Mouse (Mus musculus) yolk sac, embryonic 10.5 days (tissue): ENCODE results near the gene Ogfod3.

Source experiments
- DNase-seq: peaks from one replicate; pipeline ENCODE4 v3.0.0-alpha.2; 2017; ENCODE audit warnings: low spot score

Ogfod3 gene

DNA sequence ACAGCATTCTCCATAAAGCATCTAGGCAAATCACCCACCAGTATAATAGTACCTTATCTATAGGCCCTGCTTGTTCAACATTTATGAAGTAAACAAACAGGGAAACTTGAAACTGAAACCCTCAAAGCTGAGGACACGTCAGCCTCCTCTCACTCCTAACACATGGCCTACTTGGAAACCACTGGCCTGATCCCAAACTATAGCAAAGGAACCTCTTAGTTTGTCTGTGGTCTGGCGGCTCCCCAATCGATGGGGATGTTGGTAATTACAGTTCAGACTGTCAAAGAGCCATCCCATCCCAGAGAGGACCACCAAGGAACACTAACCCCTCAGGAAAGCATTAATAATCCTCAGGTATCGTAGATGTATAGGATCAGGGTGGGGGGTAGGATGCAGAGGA is 4.7 kb downstream of the Ogfod3 start:
- no peak for DNase-seq

- DNase-seq, result no peak
These were observed 5.9 kb downstream of the Ogfod3 start for GRCm38 (mm10) chr11:121198622-121199021.

- DNase-seq, result no peak
These were observed 11.1 kb downstream of the Ogfod3 start for GRCm38 (mm10) chr11:121193415-121193814.

DNA sequence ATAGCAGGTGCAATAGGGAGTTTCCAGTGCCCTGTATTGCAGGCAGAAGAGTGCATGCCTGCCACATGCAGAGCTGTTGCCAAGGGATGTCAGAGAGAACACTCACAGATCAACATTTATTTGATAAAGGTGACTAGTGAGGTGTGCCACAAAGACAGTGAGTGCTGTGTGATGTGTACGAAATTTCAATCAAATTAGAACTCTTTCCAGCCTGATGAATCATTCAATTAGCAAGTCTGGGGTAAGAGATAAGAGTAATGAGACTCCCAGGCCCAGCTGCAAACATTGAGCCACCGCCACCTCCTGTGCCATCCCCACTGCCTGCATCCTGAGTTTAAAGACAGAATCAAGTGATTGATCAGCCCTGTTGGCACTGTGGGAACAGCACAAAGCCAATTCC is 11.8 kb downstream of the Ogfod3 start:
- DNase-seq, result no peak

GRCm38 (mm10) chr11:121189681-121190080 is 14.8 kb downstream of the Ogfod3 start:
- no peak for DNase-seq

GRCm38 (mm10) chr11:121176285-121177270 is 27.9 kb downstream of the Ogfod3 start:
- peak; percentile 48 for DNase-seq

- no peak for DNase-seq
These were observed 30.3 kb downstream of the Ogfod3 start for GRCm38 (mm10) chr11:121174234-121174633.

- DNase-seq, result no peak
These were observed 31.3 kb downstream of the Ogfod3 start for GRCm38 (mm10) chr11:121173203-121173602.

DNA sequence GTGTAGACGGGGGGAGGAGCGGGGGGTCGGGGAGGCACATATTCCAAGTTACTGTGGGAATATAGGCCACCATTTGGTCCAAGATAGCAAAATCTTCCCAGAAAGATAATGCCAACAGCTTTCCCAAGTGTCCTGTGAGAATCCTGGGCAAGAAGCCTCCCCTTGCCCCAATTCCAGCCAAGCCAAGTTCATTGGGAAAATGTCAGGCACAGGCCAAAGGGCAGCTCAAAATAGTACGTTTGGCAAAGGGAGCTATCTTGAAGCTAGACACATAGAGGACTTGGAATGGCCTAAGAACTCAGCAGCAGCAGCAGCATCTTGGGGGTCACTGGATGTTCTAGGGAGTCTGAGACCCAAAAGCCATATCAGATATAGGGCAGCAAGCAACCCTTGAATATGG is 40.8 kb downstream of the Ogfod3 start:
- DNase-seq, result no peak

- DNase-seq, result no peak
These were observed 43.7 kb downstream of the Ogfod3 start for GRCm38 (mm10) chr11:121160636-121161346.

- DNase-seq, result no peak
These were observed 44.5 kb downstream of the Ogfod3 start, which contains the start of gene Uts2r for GRCm38 (mm10) chr11:121159971-121160370. Gene Uts2r (plus strand): TSS chr11:121160271.

- no peak for DNase-seq
These were observed 48.1 kb downstream of the Ogfod3 start for GRCm38 (mm10) chr11:121156411-121156891.

DNA sequence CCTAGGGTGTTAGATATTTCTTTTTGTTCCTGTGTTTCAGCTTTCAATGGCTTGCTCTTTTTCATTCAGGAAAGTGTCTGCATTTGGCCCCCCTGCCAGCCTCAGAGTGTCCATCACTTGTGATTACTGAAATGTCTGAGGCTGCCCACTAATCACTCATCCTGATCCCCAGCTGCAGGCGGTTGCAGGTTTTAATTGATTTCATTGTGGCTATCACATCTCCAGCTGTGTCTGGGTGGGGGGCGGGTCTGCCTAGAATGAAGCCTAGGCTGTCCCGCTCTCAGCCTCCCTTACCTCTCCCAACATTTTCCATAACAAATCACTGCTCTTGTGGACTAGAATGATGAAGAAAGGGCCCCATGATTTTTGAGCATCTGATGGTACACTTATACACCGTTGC is 50.3 kb downstream of the Ogfod3 start:
- no peak for DNase-seq

- no peak for DNase-seq
These were observed 56.3 kb downstream of the Ogfod3 start for GRCm38 (mm10) chr11:121148193-121148592.

DNA sequence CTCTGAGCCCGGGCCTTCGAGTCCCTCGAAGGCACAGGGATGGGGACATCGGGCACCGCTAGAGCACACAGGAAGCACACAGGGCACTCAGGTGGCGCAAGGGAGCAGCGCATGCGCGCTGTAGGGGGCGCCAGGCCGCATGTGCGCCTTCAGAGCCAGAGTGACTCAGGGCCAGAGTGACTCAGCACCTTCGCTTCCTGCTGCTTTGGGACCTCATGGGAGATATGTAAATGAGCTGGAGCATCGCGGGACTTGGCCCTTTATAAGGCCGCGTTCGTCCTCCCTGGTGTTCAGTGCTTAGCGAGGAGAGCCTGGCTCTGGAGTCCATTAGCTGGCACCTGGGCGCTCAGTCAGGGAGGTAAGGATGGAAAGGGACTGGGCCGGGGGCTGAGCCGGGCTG is 58.6 kb downstream of the Ogfod3 start, which contains the start of gene Tex19.1:
TSS of gene Tex19.1 (plus strand) at position 279 of the 400 bp plus-strand sequence.
- DNase-seq, result peak; percentile 58

DNA sequence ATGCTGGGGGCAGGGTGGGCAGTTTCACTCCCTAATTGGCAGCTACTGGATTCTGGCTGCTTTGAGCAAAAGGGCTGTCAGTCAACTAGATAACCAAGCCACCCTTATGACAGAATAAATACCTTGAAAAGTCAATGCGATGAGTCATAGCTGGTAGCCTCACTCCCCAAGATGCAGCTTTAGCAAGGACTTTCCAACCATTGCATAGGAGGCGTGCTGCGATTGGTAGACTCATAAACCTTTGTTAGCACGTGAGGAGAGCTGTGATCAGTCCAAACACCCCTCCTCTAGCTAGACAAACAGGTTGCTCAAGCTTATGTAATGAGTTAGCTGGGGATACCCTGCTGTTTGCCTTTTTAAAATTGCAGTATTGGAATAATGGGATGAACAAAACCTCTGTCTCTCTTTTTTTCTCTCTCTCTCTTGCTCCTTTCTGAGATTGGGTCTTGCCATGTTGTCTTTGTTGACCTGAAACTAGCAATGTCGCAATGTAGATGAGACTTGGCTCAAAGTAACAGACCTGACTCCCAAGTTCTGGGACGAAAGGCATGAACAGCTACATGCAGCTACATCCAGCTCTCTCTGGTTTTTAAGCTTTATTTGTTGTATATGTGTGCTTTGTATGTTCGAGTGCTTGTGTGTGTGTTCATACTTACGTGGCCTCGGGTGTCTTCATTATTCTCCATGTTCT is 61.0 kb downstream of the Ogfod3 start:
- DNase-seq, result peak; percentile 76

GRCm38 (mm10) chr11:121138732-121139131 is 65.8 kb downstream of the Ogfod3 start:
- DNase-seq, result no peak

GRCm38 (mm10) chr11:121137682-121138081 is 66.8 kb downstream of the Ogfod3 start:
- DNase-seq, result no peak

GRCm38 (mm10) chr11:121134600-121134999 is 69.9 kb downstream of the Ogfod3 start:
- no peak for DNase-seq

- DNase-seq, result no peak
These were observed 74.9 kb downstream of the Ogfod3 start for GRCm38 (mm10) chr11:121129616-121130015.
